Mouse (Mus musculus) stomach, embryonic 16.5 days (tissue): ENCODE data around the gene Sobp. TPM values are rescaled to one million over a fixed set of nuclear protein-coding genes. Genes with fewer than 3 reads are reported as not detected.

ENCODE experiments used
- ATAC-seq: fragments of 200-750 bp; cut with Nextera tagmentation; 2 replicates; pipeline ENCODE4 v1.8.0; 2017; ENCODE audit warnings: moderate number of reproducible peaks, moderate TSS enrichment; ENCODE audit not compliant: insufficient read depth, low FRiP score
- H3K27ac ChIP-seq: fragments of 300-500 bp; sonication (generic); 2 replicates; pipeline ENCODE4 v1.5.1; 2014; ENCODE audit warnings: low read length
- H3K27me3 ChIP-seq: fragments of 300-500 bp; sonication (generic); 2 replicates; pipeline ENCODE4 v1.6.1; 2014; ENCODE audit warnings: low read length, control low read depth, mixed read lengths; ENCODE audit not compliant: control insufficient read depth, insufficient read depth
- H3K36me3 ChIP-seq: fragments of 300-500 bp; sonication (generic); 2 replicates; pipeline ENCODE4 v1.6.1; 2014; ENCODE audit warnings: low read length; ENCODE audit not compliant: control insufficient read depth, insufficient read depth
- H3K4me1 ChIP-seq: fragments of 300-500 bp; sonication (generic); 2 replicates; pipeline ENCODE4 v1.6.1; 2014; ENCODE audit warnings: low read length, control low read depth, mixed read lengths; ENCODE audit not compliant: control insufficient read depth, insufficient read depth
- H3K4me2 ChIP-seq: fragments of 300-500 bp; sonication (generic); 2 replicates; pipeline ENCODE4 v1.6.1; 2014; ENCODE audit warnings: low read depth, low read length, mixed read lengths
- H3K4me3 ChIP-seq: fragments of 300-500 bp; sonication (generic); replicated peaks from 2 replicates; pipeline ENCODE4 v1.5.1; 2014; ENCODE audit warnings: mild to moderate bottlenecking, low read length
- H3K9ac ChIP-seq: fragments of 300-500 bp; sonication (generic); 2 replicates; pipeline ENCODE4 v1.6.1; 2014; ENCODE audit warnings: low read length
- H3K9me3 ChIP-seq: fragments of 300-500 bp; sonication (generic); replicated peaks from 2 replicates; pipeline ENCODE4 v1.6.1; 2016; ENCODE audit warnings: low read length, control low read depth; ENCODE audit not compliant: control insufficient read depth
- WGBS: fragments of 180-500 bp; shearing (Covaris S2); extraction: QIAGEN DNeasy Blood & Tissue Kit; methylation state at CpG from one replicate; pipeline ENCODE4 v1.1.7; 2014; 5-methylcytosine and 5-hydroxymethylcytosine counted together
- polyA plus RNA-seq: library from polyadenylated mRNA; unstranded; fragments of >200 nt; fragmentation: Nextera tagmentation; extraction: Ambion mirVana; gene quantifications from 2 replicates; pipeline ENCODE4 v1.2.1, GENCODE M21; 2015

Gene Sobp
- polyA plus RNA-seq, 1 experiment from 2014 or later = 1.0 TPM

DNA sequence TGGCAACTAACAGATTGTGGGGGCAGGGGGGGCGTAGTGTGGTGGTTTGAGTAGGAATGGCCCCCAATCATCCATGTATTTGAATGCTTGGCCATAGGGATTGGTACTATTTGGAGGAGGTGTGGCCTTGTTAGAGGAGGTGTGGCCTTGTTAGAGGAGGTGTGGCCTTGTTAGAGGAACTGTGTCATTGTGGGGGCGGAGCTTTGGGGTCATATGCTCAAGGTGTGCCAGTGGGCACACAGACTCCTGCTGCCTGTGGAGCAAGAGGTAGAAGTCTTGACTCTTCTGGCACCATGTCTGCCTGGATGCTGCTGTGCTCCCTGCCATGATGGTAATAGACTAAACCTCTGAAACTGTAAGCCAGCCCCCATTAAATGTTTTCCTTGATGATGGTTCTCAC is 25.9 kb upstream of the Sobp start:
- no peak overlapping the region for H3K27ac ChIP-seq
- H3K4me3 ChIP-seq = no peak overlapping the region
- no peaks in the 10 kb centered on the region for H3K27me3 ChIP-seq
- no peaks in the 10 kb centered on the region for H3K36me3 ChIP-seq
- no peaks in the 10 kb centered on the region for H3K4me1 ChIP-seq
- H3K4me2 ChIP-seq = no peak overlapping the region
- 90% methylated on average over 2 of the region's 2 CpGs for WGBS
- H3K9ac ChIP-seq = no peak overlapping the region
- peaks cover 4% of the 10 kb centered on the region; the same call in 1 of the 2 replicates for H3K9me3 ChIP-seq
- ATAC-seq = no peak

DNA sequence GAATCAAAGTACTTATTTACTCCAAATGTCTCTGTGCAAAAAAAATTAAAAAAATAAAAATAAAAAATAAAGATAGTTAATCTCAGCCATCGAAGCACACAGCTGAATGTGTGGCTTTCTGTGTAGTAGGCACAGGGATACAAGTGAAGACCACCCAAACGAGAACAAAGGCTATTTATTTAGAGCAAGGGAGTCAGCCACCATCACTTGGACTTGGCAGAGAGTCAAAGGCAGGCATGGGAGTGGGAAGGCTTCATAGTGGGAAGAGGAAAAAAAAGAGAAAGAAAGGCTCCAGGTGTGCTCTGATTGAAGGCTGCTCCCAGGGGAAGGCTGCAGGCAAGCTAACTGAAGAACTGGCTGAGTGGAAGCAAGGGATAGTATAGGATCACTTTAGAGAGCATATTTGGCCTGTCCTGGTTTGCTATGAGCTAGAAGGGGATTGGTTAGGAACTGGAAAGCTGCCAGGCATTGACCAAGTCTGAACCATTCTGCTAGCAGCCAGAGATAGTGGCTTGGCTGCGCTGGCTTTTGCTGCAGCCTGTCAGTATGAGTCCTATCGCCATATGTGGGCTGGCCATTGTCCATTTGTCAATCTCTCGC is 6.1 kb upstream of the Sobp start:
- 58% methylated on average over 5 of the region's 5 CpGs for WGBS
- no peaks in the 10 kb centered on the region for H3K9me3 ChIP-seq
- H3K27ac ChIP-seq = no peak overlapping the region
- H3K4me3 ChIP-seq = no peak overlapping the region
- ATAC-seq = no peak
- H3K4me2 ChIP-seq = no peak overlapping the region
- H3K27me3 ChIP-seq = peaks cover 14% of the 10 kb centered on the region
- no peak overlapping the region for H3K9ac ChIP-seq
- no peaks in the 10 kb centered on the region for H3K36me3 ChIP-seq
- H3K4me1 ChIP-seq = no peaks in the 10 kb centered on the region

DNA sequence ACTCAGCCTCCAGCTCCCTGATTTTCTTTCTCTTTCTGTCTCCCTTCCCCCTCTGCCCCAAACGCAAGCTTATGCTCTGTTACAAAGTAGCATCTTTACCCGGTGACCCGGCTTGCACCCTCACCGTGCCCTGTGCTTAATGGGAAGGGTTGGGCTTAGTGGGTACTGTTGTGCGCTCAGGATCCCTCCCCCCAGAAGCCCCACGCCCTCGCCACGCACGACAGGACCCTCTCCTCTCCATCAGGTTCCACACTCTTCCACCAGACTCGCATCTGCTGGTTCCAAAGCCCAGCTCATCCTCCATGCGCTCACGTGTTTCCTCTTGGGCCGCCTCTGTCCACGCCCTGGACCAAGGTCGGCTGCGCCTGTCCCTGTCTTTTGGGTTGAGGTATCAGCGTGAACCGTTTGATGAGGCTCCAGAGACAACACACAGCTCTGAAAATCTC is 849 bp upstream of the Sobp start:
- no peak for ATAC-seq

DNA sequence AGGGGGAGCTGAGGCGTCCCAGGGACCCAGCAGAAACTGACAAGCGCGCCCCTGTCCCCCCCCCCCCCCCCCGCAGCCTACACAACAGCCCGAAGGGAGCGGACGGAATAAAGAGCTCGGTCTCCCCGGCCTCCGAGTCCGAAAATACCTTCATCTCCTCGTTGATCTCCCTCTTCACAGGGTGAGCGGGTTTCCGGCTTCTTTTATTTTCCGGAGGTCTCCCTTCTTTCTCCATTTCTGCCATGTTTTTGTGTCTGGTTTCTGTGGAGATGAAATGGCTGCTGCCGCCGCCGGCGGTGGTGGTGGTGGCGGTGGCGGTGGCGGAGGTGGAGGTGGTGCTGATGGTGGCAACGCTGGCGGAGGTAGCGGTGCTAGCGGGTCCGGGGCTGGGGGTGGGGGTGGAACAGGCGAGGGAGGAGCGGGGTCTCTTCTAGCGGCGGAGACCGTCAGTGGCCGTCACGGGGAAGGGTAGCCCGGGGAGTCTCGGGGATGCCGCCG is 453 bp downstream of the Sobp start:
- H3K4me3 ChIP-seq = peak overlapping the region; percentile 73
- H3K4me2 ChIP-seq = peak overlapping the region; percentile 89
- under 1% methylated on average over 32 of the region's 38 CpGs for WGBS
- peaks cover 12% of the 10 kb centered on the region; the same call in 1 of the 2 replicates for H3K4me1 ChIP-seq
- ATAC-seq = peak; percentile 52; the same call in 1 of the 2 replicates
- no peaks in the 10 kb centered on the region for H3K36me3 ChIP-seq
- H3K27me3 ChIP-seq = peaks cover 32% of the 10 kb centered on the region
- peak overlapping the region; percentile 34; the same call in 1 of the 2 replicates for H3K27ac ChIP-seq
- H3K9ac ChIP-seq = peak overlapping the region; percentile 78
- no peaks in the 10 kb centered on the region for H3K9me3 ChIP-seq

More for the DNA sequence above, 849 bp upstream of the Sobp start:
- peaks cover 12% of the 10 kb centered on the region; the same call in 1 of the 2 replicates for H3K4me1 ChIP-seq
- no peak overlapping the region for H3K27ac ChIP-seq
- H3K4me2 ChIP-seq = peak overlapping the region; percentile 89
- WGBS = 2% methylated on average over 18 of the region's 18 CpGs
- H3K4me3 ChIP-seq = peak overlapping the region; percentile 73
- H3K36me3 ChIP-seq = no peaks in the 10 kb centered on the region
- H3K27me3 ChIP-seq = peaks cover 32% of the 10 kb centered on the region
- H3K9me3 ChIP-seq = no peaks in the 10 kb centered on the region
- peak overlapping the region; percentile 78 for H3K9ac ChIP-seq

DNA sequence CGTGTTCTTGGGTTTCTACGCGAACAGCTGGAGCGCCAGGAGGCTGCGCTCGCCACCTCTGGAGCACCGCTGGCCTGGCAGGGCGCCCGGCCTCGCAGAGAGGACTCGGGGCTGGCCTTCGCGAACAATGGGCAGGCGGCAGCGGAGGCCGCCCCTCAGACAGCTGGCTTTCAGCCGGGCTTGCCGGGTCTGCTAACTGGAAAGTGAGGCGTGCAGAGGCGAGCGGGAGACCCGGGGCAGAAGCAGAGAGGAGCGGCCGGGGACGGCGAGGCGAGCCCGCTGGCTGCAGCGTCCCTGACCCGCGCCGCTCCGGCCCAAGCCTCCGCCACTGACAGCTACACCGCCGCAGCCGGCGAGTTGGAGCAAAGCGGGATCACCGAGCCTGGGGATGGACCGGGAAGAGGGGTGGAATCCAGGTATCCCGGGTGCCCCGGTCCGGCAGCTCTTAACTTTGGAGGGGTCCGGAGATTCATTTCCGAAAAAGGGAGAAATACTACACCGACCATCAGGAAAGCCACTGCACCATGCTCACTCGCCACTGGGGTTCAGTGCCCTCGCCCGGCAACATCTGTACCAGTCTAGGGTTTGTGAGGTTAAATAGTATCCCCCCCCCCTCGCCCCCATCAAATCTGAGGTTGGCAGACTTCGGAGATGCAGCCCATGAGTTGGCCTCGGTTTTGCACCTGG is 1.0 kb downstream of the Sobp start:
- Histone ChIP-seq H3K4me2 (peak overlapping the region; percentile 89), H3K9me3 (no peaks in the 10 kb centered on the region), H3K4me1 (peaks cover 12% of the 10 kb centered on the region; the same call in 1 of the 2 replicates), H3K36me3 (no peaks in the 10 kb centered on the region), H3K9ac (peak overlapping the region; percentile 78), H3K4me3 (peak overlapping the region; percentile 73), H3K27ac (no peak overlapping the region), H3K27me3 (peaks cover 32% of the 10 kb centered on the region)
- peak; percentile 46; the same call in 1 of the 2 replicates for ATAC-seq
- under 1% methylated on average over 53 of the region's 53 CpGs for WGBS

DNA sequence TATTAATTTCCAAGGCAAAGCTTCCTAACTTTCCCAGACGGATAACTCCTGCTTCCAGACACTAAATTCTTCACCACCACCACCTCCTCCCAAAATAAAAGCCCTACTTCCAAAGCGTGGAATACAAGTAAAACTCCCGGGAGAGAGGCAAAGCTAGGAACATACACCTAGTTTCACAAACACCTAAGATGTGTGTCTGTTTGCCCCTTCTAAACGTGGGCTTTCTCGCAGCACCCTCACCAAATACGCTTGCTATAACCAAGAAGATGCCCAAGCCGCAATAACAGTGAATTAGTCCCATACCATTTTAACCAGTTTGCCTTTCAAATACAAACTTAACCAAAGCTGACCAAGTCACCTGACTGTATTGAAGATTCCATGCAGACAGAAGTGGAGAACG is 1.8 kb downstream of the Sobp start:
- peak overlapping the region; percentile 89 for H3K4me2 ChIP-seq
- H3K4me1 ChIP-seq = peaks cover 12% of the 10 kb centered on the region; the same call in 1 of the 2 replicates
- H3K9ac ChIP-seq = no peak overlapping the region
- H3K9me3 ChIP-seq = no peaks in the 10 kb centered on the region
- no peak for ATAC-seq
- peaks cover 32% of the 10 kb centered on the region for H3K27me3 ChIP-seq
- whole genome bisulfite sequencing = 6% methylated on average over 8 of the region's 8 CpGs
- no peaks in the 10 kb centered on the region for H3K36me3 ChIP-seq
- H3K27ac ChIP-seq = no peak overlapping the region
- H3K4me3 ChIP-seq = peak overlapping the region; percentile 73

DNA sequence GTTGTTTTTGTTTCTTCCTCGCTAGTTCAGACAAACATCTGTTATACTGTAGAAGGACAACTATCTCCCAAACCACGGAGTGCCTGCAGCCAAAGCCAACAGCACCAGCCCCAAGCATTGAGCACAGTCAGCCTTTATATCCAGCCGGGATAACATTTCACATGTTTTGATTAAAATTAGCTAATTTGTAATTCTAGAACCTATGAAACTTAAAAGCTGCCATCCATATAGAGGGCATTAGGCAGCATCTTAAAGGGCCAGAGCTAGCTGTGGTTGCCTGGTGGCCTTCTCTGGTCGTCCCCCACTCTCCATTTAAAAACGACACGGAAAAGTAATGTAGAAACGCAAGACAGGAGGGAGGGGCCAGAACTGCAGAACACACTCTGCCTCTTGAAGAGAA is 2.3 kb downstream of the Sobp start:
- Histone ChIP-seq H3K4me1 (peaks cover 12% of the 10 kb centered on the region; the same call in 1 of the 2 replicates), H3K9me3 (no peaks in the 10 kb centered on the region), H3K36me3 (no peaks in the 10 kb centered on the region), H3K27me3 (peaks cover 30% of the 10 kb centered on the region), H3K4me3 (peak overlapping the region; percentile 73), H3K9ac (no peak overlapping the region), H3K4me2 (peak overlapping the region; percentile 89; the same call in 1 of the 2 replicates), H3K27ac (no peak overlapping the region)
- ATAC-seq = no peak
- WGBS = 18% methylated on average over 7 of the region's 7 CpGs

DNA sequence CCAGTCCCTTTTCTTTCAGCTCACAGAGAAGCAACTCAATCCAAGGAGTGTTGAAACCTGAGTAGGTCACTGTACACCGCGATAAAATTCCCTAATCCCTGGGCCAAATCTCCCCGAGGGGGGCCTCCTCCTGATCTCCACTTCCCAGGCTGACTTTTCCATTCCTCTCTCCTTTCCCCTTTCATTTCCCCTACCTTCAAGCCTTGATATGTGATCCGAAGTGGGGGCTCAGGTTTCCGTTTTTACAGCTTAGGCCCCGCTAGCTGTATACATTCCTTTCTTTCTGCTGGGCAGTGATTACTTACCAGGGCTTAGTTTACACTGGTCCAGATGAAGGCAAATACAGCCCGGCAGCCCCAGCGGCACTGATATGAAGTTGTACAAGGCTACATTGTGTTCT is 3.2 kb downstream of the Sobp start:
- Histone ChIP-seq H3K4me2 (peak overlapping the region; percentile 1; the same call in 1 of the 2 replicates), H3K27ac (no peak overlapping the region), H3K27me3 (peaks cover 25% of the 10 kb centered on the region), H3K36me3 (no peaks in the 10 kb centered on the region), H3K9ac (no peak overlapping the region), H3K9me3 (0 out of 2 replicates have a peak, but pooled peaks cover 2% of the 10 kb centered on the region), H3K4me1 (peaks cover 12% of the 10 kb centered on the region; the same call in 1 of the 2 replicates), H3K4me3 (0 out of 2 replicates have a peak overlapping the region, but pooled peaks have one; percentile 1)
- 9% methylated on average over 8 of the region's 8 CpGs for WGBS
- ATAC-seq = no peak

DNA sequence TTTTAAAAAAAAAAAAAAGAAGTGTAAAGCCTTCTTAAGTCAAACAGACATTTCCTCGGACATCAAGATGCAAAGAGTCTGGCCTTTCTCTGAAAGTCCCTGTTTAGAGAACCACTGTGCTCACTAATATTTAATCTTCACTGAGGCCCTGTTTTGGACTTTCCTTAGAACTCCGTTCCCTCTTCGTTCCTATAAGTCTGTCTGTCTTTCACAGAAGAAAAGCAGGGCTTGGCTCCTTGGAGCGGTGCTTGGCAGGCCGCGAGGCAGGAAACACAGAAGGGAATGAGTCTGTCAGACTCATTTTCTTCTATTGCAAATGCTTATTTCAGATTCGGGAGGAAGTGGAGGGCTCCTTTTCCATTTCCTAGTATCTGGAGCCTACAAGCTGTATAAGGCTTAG is 5.5 kb downstream of the Sobp start:
- no peak overlapping the region for H3K27ac ChIP-seq
- no peak overlapping the region for H3K4me2 ChIP-seq
- H3K4me1 ChIP-seq = peaks cover 8% of the 10 kb centered on the region; the same call in 1 of the 2 replicates
- no peak overlapping the region for H3K4me3 ChIP-seq
- ATAC-seq = no peak
- peaks cover 7% of the 10 kb centered on the region for H3K27me3 ChIP-seq
- H3K36me3 ChIP-seq = no peaks in the 10 kb centered on the region
- H3K9me3 ChIP-seq = 0 out of 2 replicates have a peak, but pooled peaks cover 2% of the 10 kb centered on the region
- no peak overlapping the region for H3K9ac ChIP-seq
- 61% methylated on average over 7 of the region's 7 CpGs for WGBS
